Mouse (Mus musculus) hindbrain, embryonic 14.5 days (tissue): ENCODE results near the gene Ctdspl. TPM values are rescaled to one million over a fixed set of nuclear protein-coding genes. Genes with fewer than 3 reads are reported as not detected.

ENCODE experiments used
- ATAC-seq: fragments of 200-750 bp; cut with Nextera tagmentation; 2 replicates; pipeline ENCODE4 v1.8.0; 2017; ENCODE audit warnings: moderate number of reproducible peaks, mild to moderate bottlenecking, moderate TSS enrichment, moderate library complexity; ENCODE audit not compliant: low FRiP score
- DNase-seq: peaks from one replicate; pipeline ENCODE4 v3.0.0-alpha.2; 2015; ENCODE audit warnings: low spot score
- H3K27ac ChIP-seq: fragments of 300-500 bp; sonication (generic); 2 replicates; pipeline ENCODE4 v1.5.1; 2014; ENCODE audit warnings: mild to moderate bottlenecking, moderate library complexity
- H3K27me3 ChIP-seq: fragments of 300-500 bp; sonication (generic); 2 replicates; pipeline ENCODE4 v1.6.1; 2014; ENCODE audit warnings: mild to moderate bottlenecking, low read length, mixed read lengths; ENCODE audit not compliant: control insufficient read depth, insufficient read depth
- H3K36me3 ChIP-seq: fragments of 300-500 bp; sonication (generic); replicated peaks from 2 replicates; pipeline ENCODE4 v1.6.1; 2014; ENCODE audit not compliant: control insufficient read depth, insufficient read depth
- H3K4me1 ChIP-seq: fragments of 300-500 bp; sonication (generic); replicated peaks from 2 replicates; pipeline ENCODE4 v1.6.1; 2014; ENCODE audit warnings: antibody characterized with exemption, low read length, mixed read lengths; ENCODE audit not compliant: control insufficient read depth, insufficient read depth
- H3K4me2 ChIP-seq: fragments of 300-500 bp; sonication (generic); replicated peaks from 2 replicates; pipeline ENCODE4 v1.6.1; 2014; ENCODE audit warnings: mild to moderate bottlenecking, moderate library complexity
- H3K4me3 ChIP-seq: fragments of 300-500 bp; sonication (generic); replicated peaks from 2 replicates; pipeline ENCODE4 v1.5.1; 2014; ENCODE audit warnings: mild to moderate bottlenecking, low read length
- H3K9ac ChIP-seq: fragments of 300-500 bp; sonication (generic); 2 replicates; pipeline ENCODE4 v1.6.1; 2014
- H3K9me3 ChIP-seq: fragments of 300-500 bp; sonication (generic); 2 replicates; pipeline ENCODE4 v1.6.1; 2016; ENCODE audit warnings: low read length; ENCODE audit not compliant: control insufficient read depth
- WGBS: fragments of 180-500 bp; shearing (Covaris S2); extraction: QIAGEN DNeasy Blood & Tissue Kit; methylation state at CpG from one replicate; pipeline ENCODE4 v1.1.7; 2014; 5-methylcytosine and 5-hydroxymethylcytosine counted together
- polyA plus RNA-seq: library from polyadenylated mRNA; unstranded; fragments of >200 nt; fragmentation: Nextera tagmentation; extraction: Ambion mirVana; gene quantifications from 2 replicates; pipeline ENCODE4 v1.2.1, GENCODE M21; 2014

Ctdspl gene
- polyA plus RNA-seq, 1 experiment from 2014 or later, result 7.5 TPM

GRCm38 (mm10) chr9:118939831-118940230 is 13.6 kb downstream of the Ctdspl start:
- no peaks in the 10 kb centered on the region for H3K9me3 ChIP-seq
- H3K4me3 ChIP-seq, result no peak overlapping the region
- H3K27ac ChIP-seq, result no peak overlapping the region
- 81% methylated on average over 12 of the region's 12 CpGs for WGBS
- no peaks in the 10 kb centered on the region for H3K27me3 ChIP-seq
- ATAC-seq, result no peak
- H3K9ac ChIP-seq, result no peak overlapping the region
- H3K4me1 ChIP-seq, result 0 out of 2 replicates have a peak, but pooled peaks cover 3% of the 10 kb centered on the region
- H3K36me3 ChIP-seq, result no peaks in the 10 kb centered on the region
- H3K4me2 ChIP-seq, result no peak overlapping the region
- no peak for DNase-seq

DNA sequence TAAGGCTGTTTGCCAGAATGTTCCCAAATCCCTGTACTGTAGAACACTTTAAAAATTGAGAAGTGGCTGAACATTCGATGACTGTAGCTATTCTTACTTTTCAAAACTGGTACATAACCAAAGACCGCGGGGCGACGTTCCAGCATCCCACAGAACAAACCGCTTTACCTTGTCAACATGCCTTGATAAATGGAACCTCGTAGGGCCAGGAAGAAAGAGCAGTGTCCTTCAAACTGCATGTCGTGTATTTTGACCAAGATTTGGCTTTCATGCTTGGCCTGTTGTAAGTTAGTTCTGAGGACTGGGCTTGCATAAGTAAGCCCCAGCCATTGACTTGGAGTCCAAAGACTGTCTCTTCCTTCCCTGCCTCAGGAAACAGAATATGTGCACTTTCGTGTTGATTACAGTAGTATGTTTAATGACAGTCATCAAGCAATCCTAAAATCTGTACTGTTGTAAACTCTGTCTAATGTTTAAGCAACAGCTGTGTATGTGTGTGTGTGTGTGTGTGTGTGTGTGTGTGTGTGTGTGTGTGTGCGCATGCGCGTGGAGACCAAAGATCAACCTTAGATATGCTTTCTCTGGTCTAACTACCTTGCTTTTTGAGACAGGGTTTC is 14.4 kb downstream of the Ctdspl start:
- no peak for DNase-seq
- Histone ChIP-seq H3K4me1 (0 out of 2 replicates have a peak, but pooled peaks cover 3% of the 10 kb centered on the region), H3K36me3 (no peaks in the 10 kb centered on the region), H3K4me3 (no peak overlapping the region), H3K4me2 (no peak overlapping the region), H3K27me3 (no peaks in the 10 kb centered on the region), H3K27ac (no peak overlapping the region), H3K9ac (no peak overlapping the region), H3K9me3 (no peaks in the 10 kb centered on the region)
- ATAC-seq, result no peak
- 79% methylated on average over 12 of the region's 12 CpGs for WGBS

GRCm38 (mm10) chr9:118942030-118942429 is 15.8 kb downstream of the Ctdspl start:
- no peaks in the 10 kb centered on the region for H3K9me3 ChIP-seq
- H3K27me3 ChIP-seq, result no peaks in the 10 kb centered on the region
- no peak overlapping the region for H3K9ac ChIP-seq
- H3K4me3 ChIP-seq, result no peak overlapping the region
- WGBS, result 88% methylated on average over 4 of the region's 4 CpGs
- ATAC-seq (no peak), DNase-seq (no peak)
- no peaks in the 10 kb centered on the region for H3K36me3 ChIP-seq
- no peak overlapping the region for H3K27ac ChIP-seq
- H3K4me1 ChIP-seq, result 0 out of 2 replicates have a peak, but pooled peaks cover 3% of the 10 kb centered on the region
- H3K4me2 ChIP-seq, result no peak overlapping the region

- 80% methylated on average over 5 of the region's 5 CpGs for WGBS
- Histone ChIP-seq H3K27me3 (no peaks in the 10 kb centered on the region), H3K4me2 (no peak overlapping the region), H3K4me1 (0 out of 2 replicates have a peak, but pooled peaks cover 3% of the 10 kb centered on the region), H3K36me3 (no peaks in the 10 kb centered on the region), H3K9ac (no peak overlapping the region), H3K9me3 (no peaks in the 10 kb centered on the region), H3K4me3 (no peak overlapping the region), H3K27ac (no peak overlapping the region)
- no peak for ATAC-seq
- DNase-seq, result no peak
These were observed 17.7 kb downstream of the Ctdspl start for GRCm38 (mm10) chr9:118943941-118944340.

DNA sequence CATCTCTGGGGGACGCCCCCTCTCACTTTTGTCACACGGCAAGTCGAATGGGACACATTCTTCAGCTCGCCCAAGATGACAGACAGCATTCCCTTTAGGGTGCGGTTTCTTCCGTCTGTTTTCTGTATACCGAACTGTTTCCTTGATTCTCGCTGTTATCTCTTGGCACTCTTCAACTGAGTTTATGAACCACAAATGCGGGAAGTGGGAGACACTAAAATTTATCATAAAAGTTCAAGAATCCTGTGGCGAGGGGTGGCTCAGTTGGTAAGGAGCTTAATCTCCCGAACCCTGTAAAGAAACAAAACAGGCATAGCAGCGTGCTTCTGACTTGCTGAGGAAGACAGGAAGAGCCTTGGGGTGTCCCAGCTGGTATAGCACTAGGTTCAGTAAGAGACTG is 18.1 kb downstream of the Ctdspl start:
- DNase-seq (no peak), ATAC-seq (no peak)
- H3K4me3 ChIP-seq, result no peak overlapping the region
- H3K27ac ChIP-seq, result no peak overlapping the region
- WGBS, result 83% methylated on average over 12 of the region's 12 CpGs
- no peaks in the 10 kb centered on the region for H3K36me3 ChIP-seq
- no peaks in the 10 kb centered on the region for H3K9me3 ChIP-seq
- 0 out of 2 replicates have a peak, but pooled peaks cover 3% of the 10 kb centered on the region for H3K4me1 ChIP-seq
- no peak overlapping the region for H3K4me2 ChIP-seq
- H3K27me3 ChIP-seq, result no peaks in the 10 kb centered on the region
- H3K9ac ChIP-seq, result no peak overlapping the region

GRCm38 (mm10) chr9:118948486-118948885 is 22.2 kb downstream of the Ctdspl start:
- H3K4me3 ChIP-seq, result no peak overlapping the region
- no peak for DNase-seq
- no peak overlapping the region for H3K9ac ChIP-seq
- no peaks in the 10 kb centered on the region for H3K36me3 ChIP-seq
- no peaks in the 10 kb centered on the region for H3K9me3 ChIP-seq
- H3K4me1 ChIP-seq, result no peaks in the 10 kb centered on the region
- no peak for ATAC-seq
- H3K27me3 ChIP-seq, result no peaks in the 10 kb centered on the region
- no peak overlapping the region for H3K27ac ChIP-seq
- H3K4me2 ChIP-seq, result no peak overlapping the region
- 85% methylated on average over 5 of the region's 5 CpGs for WGBS

GRCm38 (mm10) chr9:118949124-118949523 is 22.9 kb downstream of the Ctdspl start:
- H3K9me3 ChIP-seq, result no peaks in the 10 kb centered on the region
- WGBS, result 89% methylated on average over 8 of the region's 8 CpGs
- H3K4me1 ChIP-seq, result no peaks in the 10 kb centered on the region
- H3K4me3 ChIP-seq, result no peak overlapping the region
- no peaks in the 10 kb centered on the region for H3K27me3 ChIP-seq
- DNase-seq (no peak), ATAC-seq (no peak)
- no peak overlapping the region for H3K27ac ChIP-seq
- no peak overlapping the region for H3K9ac ChIP-seq
- no peak overlapping the region for H3K4me2 ChIP-seq
- H3K36me3 ChIP-seq, result no peaks in the 10 kb centered on the region

GRCm38 (mm10) chr9:118949654-118950053 is 23.4 kb downstream of the Ctdspl start:
- no peaks in the 10 kb centered on the region for H3K4me1 ChIP-seq
- no peaks in the 10 kb centered on the region for H3K9me3 ChIP-seq
- no peak overlapping the region for H3K9ac ChIP-seq
- DNase-seq, result no peak
- no peaks in the 10 kb centered on the region for H3K36me3 ChIP-seq
- H3K27ac ChIP-seq, result no peak overlapping the region
- no peak for ATAC-seq
- H3K27me3 ChIP-seq, result no peaks in the 10 kb centered on the region
- H3K4me2 ChIP-seq, result no peak overlapping the region
- WGBS, result 77% methylated on average over 4 of the region's 4 CpGs
- no peak overlapping the region for H3K4me3 ChIP-seq

DNA sequence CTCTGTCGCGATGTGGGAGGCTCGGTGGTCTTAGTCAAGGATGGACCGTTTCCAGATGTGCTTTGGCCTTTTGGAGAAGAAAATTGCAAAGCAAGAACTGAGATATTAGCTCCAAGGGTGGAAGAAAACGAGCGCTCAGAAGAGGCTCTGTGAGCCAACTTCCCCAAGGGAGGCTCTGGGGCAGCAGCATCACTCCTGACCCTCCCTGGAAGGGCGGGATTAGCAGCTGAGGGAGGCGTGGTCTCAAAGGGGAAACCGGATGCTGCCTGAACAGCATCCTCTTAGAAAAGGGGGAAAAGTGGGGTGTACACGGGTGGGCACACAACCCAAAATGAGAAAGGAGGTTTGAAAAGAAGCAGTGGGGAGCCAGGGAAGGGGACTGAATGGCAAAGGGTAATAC is 23.8 kb downstream of the Ctdspl start:
- H3K36me3 ChIP-seq, result no peaks in the 10 kb centered on the region
- no peak for ATAC-seq
- H3K27ac ChIP-seq, result no peak overlapping the region
- no peak overlapping the region for H3K9ac ChIP-seq
- no peak for DNase-seq
- no peaks in the 10 kb centered on the region for H3K9me3 ChIP-seq
- H3K4me3 ChIP-seq, result no peak overlapping the region
- H3K4me2 ChIP-seq, result no peak overlapping the region
- no peaks in the 10 kb centered on the region for H3K4me1 ChIP-seq
- H3K27me3 ChIP-seq, result no peaks in the 10 kb centered on the region
- WGBS, result 68% methylated on average over 10 of the region's 10 CpGs

DNA sequence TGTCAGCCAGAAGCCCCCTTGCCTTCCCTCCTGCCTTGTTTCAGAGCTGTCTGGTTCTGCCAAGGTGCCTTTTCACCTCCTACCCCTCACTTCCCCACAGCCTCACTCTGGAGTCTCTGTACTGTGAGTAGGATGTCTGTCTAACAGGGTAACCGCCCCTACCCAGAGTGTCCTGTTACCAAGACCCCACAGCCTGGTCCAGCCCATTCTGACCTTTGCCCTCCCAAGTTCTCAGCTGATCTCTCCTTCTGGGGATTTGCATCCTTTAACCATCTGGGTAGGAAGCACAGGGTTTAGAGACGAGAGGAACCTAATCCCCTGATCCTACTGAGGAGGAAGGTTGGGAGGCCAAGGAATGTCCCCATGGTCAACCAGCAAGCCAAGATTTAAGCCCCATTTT is 24.5 kb downstream of the Ctdspl start:
- WGBS, result 72% methylated on average over 2 of the region's 2 CpGs
- H3K4me2 ChIP-seq, result no peak overlapping the region
- no peaks in the 10 kb centered on the region for H3K36me3 ChIP-seq
- H3K4me3 ChIP-seq, result no peak overlapping the region
- no peaks in the 10 kb centered on the region for H3K4me1 ChIP-seq
- H3K27me3 ChIP-seq, result no peaks in the 10 kb centered on the region
- no peak overlapping the region for H3K27ac ChIP-seq
- no peaks in the 10 kb centered on the region for H3K9me3 ChIP-seq
- no peak for ATAC-seq
- H3K9ac ChIP-seq, result no peak overlapping the region
- DNase-seq, result no peak
